Mouse (Mus musculus): ENCODE measurements around the gene Casp1. TPM values are rescaled to one million over a fixed set of nuclear protein-coding genes. Genes with fewer than 3 reads are reported as not detected.

Casp1 gene
- polyA plus RNA-seq, 1 experiment from 2014 or later, result 0.36 TPM

DNA sequence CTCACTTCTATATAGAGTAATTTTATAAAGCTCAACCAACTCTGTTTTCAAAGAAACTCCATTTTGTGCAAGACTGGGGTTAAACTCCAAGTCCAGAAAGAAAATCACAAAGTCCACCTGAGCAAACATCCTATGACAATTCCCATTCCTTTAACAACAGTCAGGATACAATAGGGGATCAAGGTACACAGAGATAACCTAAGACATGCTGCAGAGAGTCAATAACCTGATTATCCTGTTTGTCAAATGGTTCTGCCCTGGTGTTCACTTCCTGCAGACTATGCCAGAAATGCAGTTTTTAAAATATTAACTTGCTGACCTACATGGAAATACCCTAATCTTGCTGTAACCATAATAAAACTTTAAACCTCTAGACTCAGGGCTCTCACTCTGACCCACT, 34.1 kb downstream of the Casp1 start:
- no peak overlapping the region for H3K4me3 ChIP-seq
- no peak overlapping the region for H3K27ac ChIP-seq
- H3K36me3 ChIP-seq, result no peaks in the 10 kb centered on the region
- H3K27me3 ChIP-seq (ENCODE audit: insufficient read depth, poor library complexity, severe bottlenecking), result no peaks in the 10 kb centered on the region
- H3K4me1 ChIP-seq, result no peaks in the 10 kb centered on the region
- DNase-seq (ENCODE audit: low spot score), result no peak
- H3K9me3 ChIP-seq, result no peaks in the 10 kb centered on the region

DNA sequence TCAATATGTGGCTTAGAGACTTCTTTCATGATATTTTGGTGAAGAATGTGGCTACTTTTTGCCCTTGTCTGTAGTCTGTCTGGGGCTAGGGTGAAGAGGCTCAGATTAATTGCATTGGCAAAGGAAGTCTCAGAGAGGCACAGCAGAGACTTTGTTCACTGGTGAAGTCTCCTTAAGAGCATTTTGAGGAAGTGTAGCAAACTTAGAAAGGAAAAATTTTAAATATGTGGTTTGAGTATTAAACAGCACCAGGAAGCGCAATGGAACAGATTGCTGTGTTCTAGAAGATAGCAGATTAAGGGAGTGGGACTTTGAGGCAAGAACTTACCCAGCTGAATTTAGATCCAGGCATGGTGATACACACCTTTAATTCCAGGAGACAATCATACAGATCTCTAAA, 35.1 kb downstream of the Casp1 start:
- Histone ChIP-seq H3K4me3 (no peak overlapping the region), H3K9me3 (no peaks in the 10 kb centered on the region), H3K27ac (no peak overlapping the region), H3K27me3 (ENCODE audit: insufficient read depth, poor library complexity, severe bottlenecking) (no peaks in the 10 kb centered on the region), H3K36me3 (no peaks in the 10 kb centered on the region), H3K4me1 (no peaks in the 10 kb centered on the region)
- 86% methylated on average over 1 of the region's 1 CpGs for WGBS
- no peak for DNase-seq (ENCODE audit: low spot score)

DNA sequence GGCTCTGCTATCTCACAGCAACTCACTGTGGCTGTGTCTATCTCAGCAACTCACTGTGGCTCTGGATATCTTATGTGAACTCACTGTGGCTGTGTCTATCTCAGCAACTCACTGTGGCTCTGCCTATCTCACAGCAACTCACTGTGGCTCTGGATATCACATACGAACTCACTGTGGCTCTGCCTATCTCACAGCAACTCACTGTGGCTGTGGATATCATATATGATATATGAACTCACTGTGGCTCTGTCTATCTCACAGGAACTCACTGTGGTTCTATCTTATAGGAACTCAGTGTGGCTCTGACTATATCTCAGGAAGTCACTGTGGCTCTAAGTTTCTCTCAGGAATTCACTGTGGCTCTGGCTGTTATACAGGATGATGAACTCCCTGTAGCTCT, 44.8 kb downstream of the Casp1 start:
- Histone ChIP-seq H3K4me3 (no peak overlapping the region), H3K27ac (no peak overlapping the region), H3K4me1 (no peaks in the 10 kb centered on the region), H3K27me3 (ENCODE audit: insufficient read depth, poor library complexity, severe bottlenecking) (no peaks in the 10 kb centered on the region), H3K36me3 (no peaks in the 10 kb centered on the region), H3K9me3 (no peaks in the 10 kb centered on the region)
- no peak for DNase-seq (ENCODE audit: low spot score)
- WGBS, result 42% methylated on average over 1 of the region's 1 CpGs

DNA sequence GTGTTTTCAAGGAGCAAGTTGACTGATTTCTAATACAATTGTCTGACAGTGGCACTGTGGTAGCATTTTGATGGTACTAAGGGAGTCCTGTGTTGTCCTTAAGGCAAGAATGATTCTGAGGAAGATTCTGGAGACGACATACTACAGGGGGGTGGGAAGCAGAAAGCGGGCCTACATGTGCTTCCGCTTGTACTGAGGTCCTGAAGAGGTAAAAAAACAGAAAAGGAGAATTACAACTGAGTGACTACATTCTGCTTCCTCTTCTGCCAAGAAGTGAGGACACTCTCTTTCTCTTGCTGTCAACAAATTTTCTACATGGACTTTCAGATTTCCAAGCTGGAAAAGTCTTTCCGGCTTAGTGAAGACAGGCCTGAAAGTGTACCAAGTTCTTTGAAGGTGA, 45.8 kb downstream of the Casp1 start:
- H3K27me3 ChIP-seq (ENCODE audit: insufficient read depth, poor library complexity, severe bottlenecking), result no peaks in the 10 kb centered on the region
- 85% methylated on average over 4 of the region's 4 CpGs for WGBS
- H3K36me3 ChIP-seq, result no peaks in the 10 kb centered on the region
- no peaks in the 10 kb centered on the region for H3K9me3 ChIP-seq
- no peaks in the 10 kb centered on the region for H3K4me1 ChIP-seq
- no peak for DNase-seq (ENCODE audit: low spot score)
- H3K27ac ChIP-seq, result no peak overlapping the region
- no peak overlapping the region for H3K4me3 ChIP-seq

DNA sequence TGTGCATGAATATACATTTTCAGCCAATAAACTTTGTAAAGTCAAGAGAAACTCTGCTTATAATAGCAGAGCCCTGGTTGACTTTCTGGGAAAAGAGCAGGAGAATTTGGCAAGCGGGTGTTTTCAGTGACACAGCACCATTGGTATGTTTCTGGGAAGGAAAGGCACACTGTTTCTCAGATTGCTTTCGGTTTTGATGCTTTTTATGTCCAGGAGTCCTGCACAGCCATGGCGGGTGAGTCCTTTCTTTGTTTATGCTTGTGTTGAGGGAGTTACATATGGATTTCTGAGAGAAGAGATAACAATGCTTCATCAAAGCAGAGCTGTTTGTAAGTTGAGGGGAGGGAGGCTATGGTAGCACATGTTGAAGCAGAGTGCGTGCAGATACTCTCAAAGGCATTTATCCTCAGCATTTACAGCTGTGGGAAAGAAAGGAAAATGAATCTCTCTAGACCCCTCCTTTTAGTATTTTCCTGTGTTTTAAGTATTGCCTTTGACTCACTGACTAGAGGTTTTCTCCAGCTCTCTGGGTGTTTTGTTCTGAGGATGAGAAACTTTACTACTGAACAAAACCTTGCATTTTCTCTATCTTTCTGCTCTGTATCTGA, 47.1 kb downstream of the Casp1 start, which contains the start of gene Casp12:
Casp12 (plus strand) TSS at position 140 of the 608 bp plus-strand sequence.
- Histone ChIP-seq H3K4me1 (no peaks in the 10 kb centered on the region), H3K9me3 (no peaks in the 10 kb centered on the region), H3K4me3 (no peak within 1 kb of the TSS), H3K27me3 (ENCODE audit: insufficient read depth, poor library complexity, severe bottlenecking) (no peaks in the 10 kb centered on the region), H3K36me3 (no peaks in the 10 kb centered on the region), H3K27ac (no peak within 1 kb of the TSS)
- no peak for DNase-seq (ENCODE audit: low spot score)
- WGBS, result 65% methylated on average over 4 of the region's 4 CpGs

DNA sequence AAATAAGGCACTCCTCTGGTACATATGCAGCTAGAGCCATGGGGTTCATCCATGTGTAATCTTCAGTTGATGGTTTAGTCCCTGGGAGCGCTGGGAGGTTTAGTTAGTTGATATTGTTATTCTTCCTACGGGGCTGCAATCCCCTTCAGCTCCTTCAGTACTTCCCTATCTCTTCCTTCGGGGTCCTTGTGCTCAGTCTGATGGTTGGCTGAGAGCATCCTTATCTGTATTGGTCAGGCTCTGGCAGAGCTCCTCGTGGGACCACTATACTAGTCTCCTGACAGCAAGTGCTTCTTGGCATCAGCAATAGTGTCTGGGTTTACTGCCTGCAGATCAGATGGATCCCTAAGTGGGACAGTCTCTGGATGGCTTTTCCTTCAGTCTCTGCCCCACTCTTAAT, 49.1 kb downstream of the Casp1 start:
- DNase-seq (ENCODE audit: low spot score), result no peak
- no peak overlapping the region for H3K4me3 ChIP-seq
- H3K27ac ChIP-seq, result no peak overlapping the region
- no peaks in the 10 kb centered on the region for H3K36me3 ChIP-seq
- H3K4me1 ChIP-seq, result no peaks in the 10 kb centered on the region
- 56% methylated on average over 4 of the region's 4 CpGs for WGBS
- H3K9me3 ChIP-seq, result no peaks in the 10 kb centered on the region
- H3K27me3 ChIP-seq (ENCODE audit: insufficient read depth, poor library complexity, severe bottlenecking), result no peaks in the 10 kb centered on the region

DNA sequence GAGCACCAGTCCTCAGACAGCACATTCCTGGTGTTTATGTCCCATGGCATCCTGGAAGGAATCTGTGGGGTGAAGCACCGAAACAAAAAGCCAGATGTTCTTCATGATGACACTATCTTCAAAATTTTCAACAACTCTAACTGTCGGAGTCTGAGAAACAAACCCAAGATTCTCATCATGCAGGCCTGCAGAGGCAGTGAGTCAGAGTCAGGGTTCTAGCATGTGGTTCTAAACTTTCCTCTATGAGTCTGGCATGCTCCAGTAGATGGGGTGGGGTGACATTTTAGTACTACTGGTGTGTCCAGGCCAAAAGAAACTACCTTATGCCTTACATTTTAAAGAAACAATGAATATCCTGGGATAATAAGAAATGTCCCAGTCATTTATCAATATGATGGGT, 55.4 kb downstream of the Casp1 start:
- H3K4me1 ChIP-seq, result no peaks in the 10 kb centered on the region
- no peak for DNase-seq (ENCODE audit: low spot score)
- no peak overlapping the region for H3K4me3 ChIP-seq
- H3K27me3 ChIP-seq (ENCODE audit: insufficient read depth, poor library complexity, severe bottlenecking), result no peaks in the 10 kb centered on the region
- WGBS, result 67% methylated on average over 2 of the region's 2 CpGs
- no peak overlapping the region for H3K27ac ChIP-seq
- no peaks in the 10 kb centered on the region for H3K9me3 ChIP-seq
- no peaks in the 10 kb centered on the region for H3K36me3 ChIP-seq

DNA sequence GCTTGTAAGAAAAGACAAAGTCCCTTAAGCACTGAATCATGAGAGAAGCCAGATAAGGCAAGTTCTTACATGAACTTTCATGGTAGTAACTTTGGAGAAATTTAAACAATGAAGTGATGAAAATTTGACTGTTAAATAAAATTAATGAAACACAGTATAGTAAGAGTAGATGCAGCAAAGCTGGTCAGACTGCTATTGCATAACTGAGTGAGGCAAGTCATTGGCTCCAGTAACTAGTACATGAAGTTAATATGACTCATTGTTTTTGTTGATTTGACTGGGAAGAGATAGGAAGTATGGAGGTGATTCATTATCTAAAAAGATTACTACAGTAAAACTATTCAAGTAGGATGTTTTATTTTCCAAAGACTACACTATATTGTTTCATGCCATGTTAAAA, 58.5 kb downstream of the Casp1 start:
- no peak overlapping the region for H3K4me3 ChIP-seq
- no peaks in the 10 kb centered on the region for H3K36me3 ChIP-seq
- H3K27me3 ChIP-seq (ENCODE audit: insufficient read depth, poor library complexity, severe bottlenecking), result no peaks in the 10 kb centered on the region
- DNase-seq (ENCODE audit: low spot score), result no peak
- no peaks in the 10 kb centered on the region for H3K4me1 ChIP-seq
- H3K9me3 ChIP-seq, result no peaks in the 10 kb centered on the region
- H3K27ac ChIP-seq, result no peak overlapping the region

Other genes starting within 250 kb of the Casp1 start
- gene Casp4, start 10.3 kb downstream of the Casp1 start, polyA plus RNA-seq (2016; fragmentation: Nextera tagmentation; extraction: Ambion mirVana), result 0.15 and 0.34 TPM in 2 replicates
- gene Casp12, start 46.9 kb downstream of the Casp1 start, polyA plus RNA-seq (2016; fragmentation: Nextera tagmentation; extraction: Ambion mirVana), result 0.60 TPM in 1 of 2 replicates, not detected in the other